Mouse (Mus musculus): ENCODE results near the gene Rnf144b.

GRCm38 (mm10) chr13:47121333-47121889 is 1.0 kb upstream of the Rnf144b start:
- TF ChIP-seq EP300 (optimal IDR thresholded peaks at IDR 0.05) (no peak), CTCF (IDR thresholded peaks at IDR 0.05; ENCODE audit: low read depth) (peak; percentile 48)

Data from stomach, postnatal 0 days (tissue).